Mouse (Mus musculus) adrenal gland, postnatal 4 days (tissue): ENCODE data around the gene Dlk1. TPM values are rescaled to one million over a fixed set of nuclear protein-coding genes. Genes with fewer than 3 reads are reported as not detected.

ENCODE experiments used
- DNase-seq, 2 experiments: peaks; one replicate each; pipeline ENCODE4 v3.0.0; 2021 to 2022; ENCODE audit warnings: low spot score in 2 of 2, mixed read lengths in 2 of 2
- long read RNA-seq, 2 experiments: library from polyadenylated mRNA; stranded (forward); transcript quantifications; one replicate each; pipeline ENCODE4 v2.0.0; 2021
- total RNA-seq, 2 experiments: library from RNA; stranded (reverse); gene quantifications; 2 replicates each; pipeline ENCODE4 v1.2.3; 2021

Dlk1 gene
- total RNA-seq: 1,000 to 10,000 TPM in 1 of 2 experiments, 100 to 1,000 TPM in 1; 974 to 1,168 TPM
- long read RNA-seq, experiment 1, full-length matches to known transcripts: 606 of 692 reads
- long read RNA-seq, experiment 1, partial matches to known transcripts: 72 of 692 reads
- long read RNA-seq, experiment 1, other reads (novel, unspliced or antisense): 14 of 692 reads
- long read RNA-seq, experiment 2, full-length matches to known transcripts: 543 of 616 reads
- long read RNA-seq, experiment 2, partial matches to known transcripts: 51 of 616 reads
- long read RNA-seq, experiment 2, other reads (novel, unspliced or antisense): 22 of 616 reads

GRCm38 (mm10) chr12:109452592-109452991 is at the start of gene Dlk1:
TSS of gene Dlk1 (plus strand) at chr12:109452823.
- no peak for DNase-seq

DNA sequence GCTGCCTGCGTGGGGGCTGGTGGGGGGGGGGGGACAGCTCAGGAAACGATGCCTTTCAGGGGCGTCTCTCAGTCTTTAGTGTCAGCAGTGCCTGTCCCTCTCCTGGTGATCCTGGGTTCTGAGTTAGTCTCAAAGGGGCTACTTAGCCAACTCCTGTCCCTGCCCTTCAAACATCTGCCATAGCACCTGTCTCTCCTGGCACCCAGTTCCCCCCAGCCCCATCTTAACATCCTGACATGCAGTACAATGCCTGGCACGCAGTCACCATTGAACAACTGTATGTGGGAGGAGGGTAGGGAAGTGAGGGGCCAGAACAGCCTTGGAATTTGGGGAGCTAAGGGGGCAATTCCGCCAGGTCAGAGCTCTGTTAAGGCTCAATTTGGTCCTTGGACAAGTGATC is 49.7 kb upstream of the Dlk1 start:
- DNase-seq: no peak

GRCm38 (mm10) chr12:109403752-109404151 is 48.9 kb upstream of the Dlk1 start:
- DNase-seq: no peak

- DNase-seq: no peak
These were observed 46.6 kb upstream of the Dlk1 start for GRCm38 (mm10) chr12:109406018-109406417.

DNA sequence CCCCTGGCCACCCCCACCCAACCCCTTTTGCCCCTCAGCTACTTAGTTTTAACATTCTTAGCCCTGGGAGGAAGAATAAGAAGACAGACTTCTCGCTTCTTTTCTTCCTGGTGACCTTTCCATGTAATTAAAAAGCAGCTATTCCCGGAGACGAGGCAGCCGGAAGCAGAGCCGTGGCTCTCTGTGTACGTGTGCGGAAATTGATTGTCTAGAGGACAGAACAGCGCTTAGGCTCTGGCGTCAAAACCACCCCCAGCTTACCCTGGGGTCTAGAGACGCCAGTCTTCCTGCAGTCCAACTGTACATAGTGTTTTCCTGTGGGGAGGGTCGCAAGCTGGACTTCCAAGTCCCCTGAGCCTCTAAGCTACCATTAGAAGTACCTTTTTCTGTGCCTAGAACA is 41.9 kb upstream of the Dlk1 start:
- DNase-seq: no peak

- DNase-seq: no peak
These were observed 41.2 kb upstream of the Dlk1 start for GRCm38 (mm10) chr12:109411172-109412070.

GRCm38 (mm10) chr12:109412071-109412440 is 40.6 kb upstream of the Dlk1 start:
- DNase-seq: no peak

DNA sequence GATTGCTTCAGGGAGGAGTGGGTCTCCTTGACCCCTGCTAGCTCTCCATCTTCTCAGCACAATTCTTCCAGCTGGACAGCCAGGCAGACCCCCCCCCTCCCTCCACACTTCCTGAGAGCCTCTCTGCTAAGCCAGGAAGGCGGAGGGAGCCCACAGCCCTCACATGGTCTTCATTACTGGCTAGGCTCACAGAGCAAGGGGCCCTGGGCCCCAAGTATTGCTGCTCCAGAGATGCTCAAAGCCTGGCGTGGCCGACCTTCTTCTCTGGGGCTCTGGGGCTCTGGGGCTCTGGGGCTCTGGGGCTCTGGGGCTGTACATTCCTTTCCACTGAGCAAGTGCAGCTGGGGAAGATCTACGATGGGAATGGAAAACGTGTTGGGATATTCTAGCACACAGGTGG is 39.9 kb upstream of the Dlk1 start:
- no peak for DNase-seq

GRCm38 (mm10) chr12:109413321-109413720 is 39.3 kb upstream of the Dlk1 start:
- no peak for DNase-seq

DNA sequence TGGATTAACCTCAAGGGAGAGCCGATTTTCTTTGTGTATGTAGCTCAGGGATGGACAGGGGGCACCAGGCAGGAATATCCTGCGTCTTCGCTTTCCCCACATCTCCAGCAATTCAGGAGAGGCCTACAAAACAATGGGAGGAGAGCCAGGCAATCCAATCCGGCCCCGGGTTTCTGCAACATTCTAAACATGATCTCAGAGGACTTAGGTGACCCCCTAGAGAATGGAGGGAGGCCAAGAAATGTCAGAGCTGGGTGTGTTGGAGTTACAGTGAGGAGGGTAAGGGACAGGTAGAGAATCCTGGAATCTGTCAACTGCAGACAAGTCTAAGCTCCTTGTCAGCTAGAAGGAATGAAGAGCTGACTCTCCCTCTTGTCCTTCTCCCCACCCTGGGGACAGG is 35.9 kb upstream of the Dlk1 start:
- no peak for DNase-seq

- peak in 1 of 2 experiments; percentile 65 for DNase-seq
These were observed 35.0 kb upstream of the Dlk1 start for GRCm38 (mm10) chr12:109417476-109418201.

DNA sequence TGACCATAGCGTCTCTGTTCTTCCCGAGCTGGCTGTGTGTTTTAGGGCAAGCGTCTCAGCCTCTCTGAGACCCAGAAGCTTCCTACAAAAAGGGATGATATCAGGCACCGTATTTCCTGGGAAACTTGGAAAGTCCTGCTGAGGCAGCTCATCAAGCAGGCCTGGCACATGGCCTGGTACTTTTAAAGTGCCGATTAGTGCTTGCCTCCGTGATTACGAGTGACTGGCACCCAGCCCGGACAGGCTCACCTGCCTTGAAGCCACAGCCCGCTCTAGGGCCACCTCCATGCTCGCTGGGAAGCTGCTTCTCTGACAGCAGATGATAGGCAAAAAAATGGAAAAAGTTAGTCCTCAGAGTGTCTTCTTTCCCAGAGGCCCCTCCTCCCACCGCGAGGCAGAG is 32.6 kb upstream of the Dlk1 start:
- DNase-seq: no peak

DNA sequence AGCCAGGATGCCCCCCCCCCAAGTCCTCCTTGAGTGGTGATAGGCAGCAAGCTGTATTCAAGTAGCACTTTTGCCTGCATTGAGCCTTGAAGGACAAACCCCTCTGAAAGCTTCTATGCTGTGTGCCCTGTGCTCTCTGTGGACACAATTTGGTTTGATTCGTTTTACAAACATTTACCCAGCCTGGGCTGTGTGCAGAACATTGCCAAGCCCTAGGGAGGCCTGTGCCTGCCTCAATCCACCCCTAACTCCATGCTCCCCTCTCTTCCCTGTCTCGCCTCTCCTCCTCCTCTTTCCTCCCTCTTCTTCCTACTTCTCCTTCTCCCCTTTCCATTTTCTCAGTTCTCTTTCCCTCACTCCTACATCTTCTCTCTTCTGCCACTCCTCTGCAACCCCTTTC is 29.5 kb upstream of the Dlk1 start:
- DNase-seq: no peak

GRCm38 (mm10) chr12:109423716-109424429 is 28.8 kb upstream of the Dlk1 start:
- no peak for DNase-seq

GRCm38 (mm10) chr12:109424753-109425332 is 27.8 kb upstream of the Dlk1 start:
- DNase-seq: no peak

GRCm38 (mm10) chr12:109425982-109426381 is 26.6 kb upstream of the Dlk1 start:
- DNase-seq: no peak

DNA sequence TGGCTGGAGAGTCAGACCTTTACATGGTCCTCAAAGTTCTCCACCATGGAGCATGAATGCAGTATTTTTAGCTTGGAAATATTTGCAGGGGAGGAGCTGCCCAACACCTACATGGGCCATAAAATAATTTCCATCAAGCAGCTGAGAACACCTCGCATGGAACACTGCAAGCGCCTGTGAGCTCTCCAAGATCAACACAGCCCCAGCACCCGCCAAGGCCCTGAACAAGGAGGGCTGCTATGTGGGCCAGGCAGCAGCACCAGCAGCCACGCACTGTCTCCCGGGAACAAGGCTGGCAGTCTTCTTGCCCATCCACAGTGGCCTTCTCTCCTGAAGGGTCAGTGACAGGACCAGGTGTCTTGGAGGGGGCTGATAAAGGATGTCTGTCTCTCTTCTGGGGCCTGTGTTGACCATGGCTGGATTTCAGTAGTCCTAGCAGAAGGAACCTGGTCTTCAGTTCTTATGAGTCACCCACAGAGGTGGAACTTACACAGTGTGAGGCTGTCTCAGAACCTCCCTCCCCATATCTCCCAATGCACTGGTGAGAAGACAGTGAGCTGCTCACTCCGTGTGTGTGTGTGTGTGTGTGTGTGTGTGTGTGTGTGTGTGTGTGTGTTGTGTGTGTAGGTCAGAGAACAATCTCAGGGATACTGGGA is 20.0 kb upstream of the Dlk1 start:
- no peak for DNase-seq

DNA sequence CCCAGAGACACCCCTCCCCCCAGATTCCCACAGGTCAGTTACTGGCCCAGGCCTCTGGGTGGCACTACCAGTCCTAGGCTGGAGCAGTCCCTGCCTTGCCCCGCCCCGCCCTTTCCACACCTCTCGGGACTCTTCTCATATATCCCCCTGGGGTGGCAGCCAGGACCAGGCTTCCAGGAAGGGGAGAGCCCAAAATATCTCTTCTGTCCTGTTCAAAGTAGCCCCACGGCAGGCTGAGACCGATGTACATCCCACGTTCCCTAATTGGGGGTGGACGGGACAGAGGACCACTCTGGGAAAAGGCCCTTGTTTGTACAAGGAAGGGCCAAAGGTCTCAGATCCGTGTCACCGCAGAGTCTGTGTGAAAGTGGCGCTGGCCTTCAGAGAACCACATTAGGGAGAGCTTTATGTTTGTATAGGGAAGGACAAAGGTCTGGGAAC is 16.2 kb upstream of the Dlk1 start:
- peak in 1 of 2 experiments; percentile 45 for DNase-seq

GRCm38 (mm10) chr12:109436852-109437251 is 15.8 kb upstream of the Dlk1 start:
- no peak for DNase-seq
